Comparison of ENCODE assay signal across 8 mouse cellular contexts in genomic region chr11:109610795-109611302, GRCm38 (mm10). TPM values are rescaled to one million over a fixed set of nuclear protein-coding genes. Genes with fewer than 3 reads are reported as not detected.
DNase-seq lines count a peak whose midpoint lies in the region; ATAC-seq and TF ChIP-seq lines count a peak whose summit lies in the region.

No protein-coding gene starts in this region.

- peak in 1 of 2 experiments; percentile 30; a peak in 1 of 4 replicates for TF ChIP-seq EP300 in MEL (IDR thresholded peaks at IDR 0.05; ENCODE audit: low read depth in 1 of 2, low read length in 2 of 2)

- no peaks in the 10 kb centered on the region for H3K27me3 ChIP-seq in heart, embryonic 14.5 days (ENCODE audit: control insufficient read depth, insufficient read depth, low read length)
- H3K27me3 ChIP-seq in MEL (ENCODE audit: control insufficient read depth in 1 of 2, insufficient read depth in 2 of 2, low read length in 2 of 2) = no peaks in the 10 kb centered on the region

- peak overlapping the region; percentile 93 for H3K9ac ChIP-seq in heart, embryonic 14.5 days (ENCODE audit: low read length)
- H3K9ac ChIP-seq in MEL (ENCODE audit: control insufficient read depth, low read depth, low read length, poor library complexity, severe bottlenecking) = peak overlapping the region; percentile 67

- no peaks in the 10 kb centered on the region for H3K79me2 ChIP-seq in MEL (ENCODE audit: control insufficient read depth, insufficient read depth, low read length, poor library complexity)

- TF ChIP-seq POLR2A in MEL (IDR thresholded peaks at IDR 0.05; ENCODE audit: control insufficient read depth in 1 of 2, insufficient read depth in 1 of 2, low read depth in 1 of 2, low read length in 2 of 2, poor library complexity in 1 of 2) = no peak; a peak in 1 of 4 replicates

- TF ChIP-seq CTCF in MEL (IDR thresholded peaks at IDR 0.05 in 2 of 3, conservative IDR thresholded peaks at IDR 0.05 in 1 of 3; ENCODE audit: control insufficient read depth in 1 of 3, insufficient read depth in 1 of 3, low read depth in 2 of 3, low read length in 3 of 3, poor library complexity in 1 of 3, severe bottlenecking in 1 of 3) = peak; percentile 2 to 26 (median 5); a peak in 2 of 6 replicates

- H3K9me3 ChIP-seq in heart, embryonic 14.5 days (ENCODE audit: control insufficient read depth, low read length) = no peaks in the 10 kb centered on the region
- H3K9me3 ChIP-seq in MEL (replicated peaks; ENCODE audit: insufficient read depth, low read length) = no peaks in the 10 kb centered on the region

- intact Hi-C loops in heart, postnatal 36 days (cut with DNase I) = loop anchor here (2.0 to 10.0 kb wide), 2 partner anchors 14 to 276 kb away; no protein-coding TSS in a partner anchor

- H3K4me1 ChIP-seq in heart, embryonic 14.5 days (ENCODE audit: control insufficient read depth in 2 of 2, insufficient read depth in 2 of 2, low read length in 2 of 2) = peaks cover 6 to 21% of the 10 kb centered on the region in 2 experiments
- peaks cover 12 to 22% of the 10 kb centered on the region in 2 experiments for H3K4me1 ChIP-seq in MEL (ENCODE audit: control insufficient read depth in 1 of 2, insufficient read depth in 2 of 2, low read length in 2 of 2)

- peak; percentile 23 for ATAC-seq in heart, embryonic 14.5 days (ENCODE audit: insufficient number of reproducible peaks, insufficient read depth, low FRiP score, low read depth)
- peak; percentile 6 for ATAC-seq in megakaryocyte-erythroid progenitor cell, adult 5-6 weeks (replicated peaks; ENCODE audit: low FRiP score, low TSS enrichment, poor library complexity, severe bottlenecking)

- H3K36me3 ChIP-seq in heart, embryonic 14.5 days (ENCODE audit: control insufficient read depth, insufficient read depth, low read length) = peaks cover 4% of the 10 kb centered on the region; the same call in 1 of the 2 replicates
- peaks cover 0 to 17% of the 10 kb centered on the region in 2 experiments; a peak in 2 of 4 replicates for H3K36me3 ChIP-seq in MEL (ENCODE audit: control insufficient read depth in 1 of 2, insufficient read depth in 2 of 2, low read length in 2 of 2)

- no peak for TF ChIP-seq RAD21 in MEL (IDR thresholded peaks at IDR 0.05; ENCODE audit: low read depth, low read length)

- DNase-seq in heart, postnatal 36 days = no peak
- DNase-seq in MEL (ENCODE audit: low read depth, low spot score) = no peak
- DNase-seq in forelimb bud, embryonic 11.5 days (ENCODE audit: low read depth, low spot score) = peak; percentile 60
- DNase-seq in layer of hippocampus, postnatal 14 days (ENCODE audit: low spot score in 2 of 2) = no peak
- no peak for DNase-seq in natural killer cell, adult 2 months (ENCODE audit: low spot score in 2 of 2)
- no peak for DNase-seq in layer of hippocampus, adult 9-11 months

- WGBS in heart, embryonic 14.5 days = under 1% methylated on average over 26 of the region's 26 CpGs

- H3K4me3 ChIP-seq in heart, embryonic 14.5 days (ENCODE audit: control insufficient read depth in 1 of 2, insufficient read depth in 1 of 2, low read depth in 1 of 2, low read length in 2 of 2) = peak overlapping the region; percentile 71 to 86
- peak overlapping the region; percentile 72 to 98 for H3K4me3 ChIP-seq in MEL (ENCODE audit: control insufficient read depth in 1 of 2, insufficient read depth in 1 of 2, low read depth in 2 of 2, low read length in 2 of 2)

- peak overlapping the region; percentile 83 to 91 for H3K27ac ChIP-seq in heart, embryonic 14.5 days (replicated peaks in 1 of 2; ENCODE audit: control insufficient read depth in 1 of 2, insufficient read depth in 1 of 2, low read depth in 2 of 2, low read length in 2 of 2)
- H3K27ac ChIP-seq in MEL (ENCODE audit: control insufficient read depth, low read depth, low read length) = no peak overlapping the region

- H3K4me2 ChIP-seq in heart, embryonic 14.5 days (ENCODE audit: low read length) = peak overlapping the region; percentile 88

TF ChIP-seq in MEL, 35 proteins besides CTCF, POLR2A, EP300 and RAD21 (continues in another document):
- no peak for TF ChIP-seq POLR2AphosphoS2 (IDR thresholded peaks at IDR 0.05; ENCODE audit: low read length)
- no peak for TF ChIP-seq TAL1 (IDR thresholded peaks at IDR 0.05; ENCODE audit: low read length)
- TF ChIP-seq ZNF384 (IDR thresholded peaks at IDR 0.05; ENCODE audit: low read depth, low read length) = no peak
- peak; percentile 71; the same call in 1 of the 2 replicates for TF ChIP-seq CHD1 (IDR thresholded peaks at IDR 0.05; ENCODE audit: low read depth, low read length)
- no peak; the same call in 1 of the 2 replicates for TF ChIP-seq KAT2A (conservative IDR thresholded peaks at IDR 0.05; ENCODE audit: low read depth, low read length)
- no peak for TF ChIP-seq GABPA (IDR thresholded peaks at IDR 0.05; ENCODE audit: low read depth, low read length)
- peak; percentile 35; the same call in 1 of the 2 replicates for TF ChIP-seq TCF12 (IDR thresholded peaks at IDR 0.05; ENCODE audit: low read depth, low read length)
- TF ChIP-seq USF1 (IDR thresholded peaks at IDR 0.05; ENCODE audit: low read depth, low read length) = no peak
- TF ChIP-seq MYB (IDR thresholded peaks at IDR 0.05; ENCODE audit: low read depth, low read length) = no peak
- TF ChIP-seq USF2 (IDR thresholded peaks at IDR 0.05; ENCODE audit: borderline replicate concordance in 1 of 2, insufficient read depth in 1 of 2, low read depth in 1 of 2, low read length in 2 of 2) = no peak
- no peak for TF ChIP-seq JUND (IDR thresholded peaks at IDR 0.05; ENCODE audit: low read depth, low read length)
- no peak for TF ChIP-seq CHD2 (IDR thresholded peaks at IDR 0.05; ENCODE audit: low read length)
- 0 out of 2 replicates have a peak, but pooled peaks have one; percentile 55 for TF ChIP-seq UBTF (IDR thresholded peaks at IDR 0.05; ENCODE audit: borderline replicate concordance, insufficient read depth, low read depth, low read length)
- TF ChIP-seq MYC (IDR thresholded peaks at IDR 0.05; ENCODE audit: low read depth, low read length) = no peak
- TF ChIP-seq MEF2A (IDR thresholded peaks at IDR 0.05; ENCODE audit: extremely low read depth, insufficient replicate concordance, low read depth, low read length, poor library complexity, severe bottlenecking) = no peak
- TF ChIP-seq ZMIZ1 (IDR thresholded peaks at IDR 0.05; ENCODE audit: low read depth, low read length) = no peak
- no peak for TF ChIP-seq TBP (IDR thresholded peaks at IDR 0.05; ENCODE audit: low read depth, low read length)
- 0 out of 2 replicates have a peak, but pooled peaks have one; percentile 3 for TF ChIP-seq ETS1 (IDR thresholded peaks at IDR 0.05; ENCODE audit: low read depth, low read length)
- TF ChIP-seq MAZ (IDR thresholded peaks at IDR 0.05; ENCODE audit: low read depth, low read length) = peak; percentile 70; the same call in 1 of the 2 replicates
- no peak for TF ChIP-seq NRF1 (IDR thresholded peaks at IDR 0.05; ENCODE audit: insufficient read depth, low read depth, low read length, poor library complexity, severe bottlenecking)
- TF ChIP-seq ZC3H11A (IDR thresholded peaks at IDR 0.05; ENCODE audit: low read depth, low read length) = no peak
- no peak for TF ChIP-seq MAFK (IDR thresholded peaks at IDR 0.05; ENCODE audit: borderline replicate concordance, low read depth, low read length)
- peak; percentile 45; the same call in 1 of the 2 replicates for TF ChIP-seq MXI1 (IDR thresholded peaks at IDR 0.05; ENCODE audit: low read depth, low read length)
- no peak; the same call in 1 of the 2 replicates for TF ChIP-seq POLR2AphosphoS5 (IDR thresholded peaks at IDR 0.05; ENCODE audit: borderline replicate concordance, low read depth, low read length)
- TF ChIP-seq SIN3A (IDR thresholded peaks at IDR 0.05; ENCODE audit: low read length) = peak; percentile 84
- TF ChIP-seq HCFC1 (IDR thresholded peaks at IDR 0.05; ENCODE audit: low read depth, low read length) = peak; percentile 43; the same call in 1 of the 2 replicates
- no peak for TF ChIP-seq ZKSCAN1 (IDR thresholded peaks at IDR 0.05; ENCODE audit: low read depth, low read length)
- TF ChIP-seq GATA1 (IDR thresholded peaks at IDR 0.05; ENCODE audit: low read depth, low read length) = no peak
- peak; percentile 43; the same call in 1 of the 2 replicates for TF ChIP-seq MAX (IDR thresholded peaks at IDR 0.05; ENCODE audit: low read length)
- no peak for TF ChIP-seq E2F4 (IDR thresholded peaks at IDR 0.05; ENCODE audit: borderline replicate concordance, low read depth, low read length)
- TF ChIP-seq SMC3 (IDR thresholded peaks at IDR 0.05; ENCODE audit: low read depth, low read length) = peak; percentile 11; the same call in 1 of the 2 replicates
- TF ChIP-seq ELF1 (IDR thresholded peaks at IDR 0.05; ENCODE audit: low read depth, low read length) = 0 out of 2 replicates have a peak, but pooled peaks have one; percentile 21
- TF ChIP-seq BHLHE40 (IDR thresholded peaks at IDR 0.05; ENCODE audit: borderline replicate concordance, low read depth, low read length) = no peak; the same call in 1 of the 2 replicates
- TF ChIP-seq NELFE (IDR thresholded peaks at IDR 0.05; ENCODE audit: low read depth, low read length) = peak; percentile 32

RNA-seq across cellular contexts. Expression of gene Wipi1, which starts 0.9 kb away (rescaled TPM):
- 31.5 and 32.3 TPM in 2 replicates for polyA plus RNA-seq in heart, embryonic 14.5 days (2014; fragmentation: Nextera tagmentation; extraction: Ambion mirVana)
- 100 to 1,000 TPM; 116 TPM for total RNA-seq in heart, postnatal 36 days (2021)
- 2.5 and 2.6 TPM in 2 replicates for total RNA-seq in MEL (2012; rRNA removed)
- polyA plus RNA-seq in MEL (2012; ENCODE audit: insufficient read depth in 1 of 2, insufficient read length in 2 of 2, low read depth in 1 of 2, low replicate concordance in 2 of 2, missing spikeins in 1 of 2) = 1 to 10 TPM in 1 of 2 experiments, not detected in 1; 8.2 TPM
- 21.2 and 30.6 TPM in 2 replicates for total RNA-seq in megakaryocyte-erythroid progenitor cell, adult 5-6 weeks (2014; fragmentation: Nextera tagmentation)
- total RNA-seq in megakaryocyte-erythroid progenitor cell, adult 5-6 weeks (2017) = 5.9 and 9.0 TPM in 2 replicates
- total RNA-seq in layer of hippocampus, postnatal 14 days (2021) = 10 to 100 TPM; 23.1 to 25.6 TPM

RNA-seq across cellular contexts. Expression of gene Prkar1a, which starts 38.4 kb away (rescaled TPM):
- 492 and 510 TPM in 2 replicates for polyA plus RNA-seq in heart, embryonic 14.5 days (2014; fragmentation: Nextera tagmentation; extraction: Ambion mirVana)
- 100 to 1,000 TPM; 309 to 323 TPM for total RNA-seq in heart, postnatal 36 days (2021)
- 69.6 and 70.2 TPM in 2 replicates for total RNA-seq in MEL (2012; rRNA removed)
- polyA plus RNA-seq in MEL (2012; ENCODE audit: insufficient read depth in 1 of 2, insufficient read length in 2 of 2, low read depth in 1 of 2, low replicate concordance in 2 of 2, missing spikeins in 1 of 2) = 100 to 1,000 TPM in 1 of 2 experiments, not detected in 1; 152 TPM
- 93.1 and 106 TPM in 2 replicates for total RNA-seq in megakaryocyte-erythroid progenitor cell, adult 5-6 weeks (2014; fragmentation: Nextera tagmentation)
- 72.0 and 76.5 TPM in 2 replicates for total RNA-seq in megakaryocyte-erythroid progenitor cell, adult 5-6 weeks (2017)
- 100 to 1,000 TPM; 463 to 484 TPM for total RNA-seq in layer of hippocampus, postnatal 14 days (2021)
